Mouse (Mus musculus) liver, embryonic 12.5 days (tissue): ENCODE data around the gene Man2a2. TPM values are rescaled to one million over a fixed set of nuclear protein-coding genes. Genes with fewer than 3 reads are reported as not detected.
"Not testable (repeated sequence)": the region's sequence is repeated elsewhere in the genome, so short reads cannot be mapped to it uniquely, and the experiment has no call there.

Source experiments
- ATAC-seq: fragments of 200-750 bp; cut with Nextera tagmentation; 2 replicates; pipeline ENCODE4 v1.8.0; 2017; ENCODE audit warnings: moderate number of reproducible peaks, mild to moderate bottlenecking, moderate library complexity
- H3K27ac ChIP-seq: fragments of 300-500 bp; sonication (generic); 2 replicates; pipeline ENCODE4 v1.5.1; 2016; ENCODE audit warnings: mild to moderate bottlenecking
- H3K27me3 ChIP-seq: fragments of 300-500 bp; sonication (generic); replicated peaks from 2 replicates; pipeline ENCODE4 v1.6.1; 2016; ENCODE audit warnings: mild to moderate bottlenecking, moderate library complexity
- H3K36me3 ChIP-seq: fragments of 300-500 bp; sonication (generic); 2 replicates; pipeline ENCODE4 v1.6.1; 2016; ENCODE audit warnings: mild to moderate bottlenecking, moderate library complexity
- H3K4me1 ChIP-seq: fragments of 300-500 bp; sonication (generic); 2 replicates; pipeline ENCODE4 v1.6.1; 2016
- H3K4me2 ChIP-seq: fragments of 300-500 bp; sonication (generic); 2 replicates; pipeline ENCODE4 v1.6.1; 2016; ENCODE audit warnings: mild to moderate bottlenecking, moderate library complexity
- H3K4me3 ChIP-seq: fragments of 300-500 bp; sonication (generic); 2 replicates; pipeline ENCODE4 v1.5.1; 2016; ENCODE audit warnings: mild to moderate bottlenecking, moderate library complexity
- H3K9ac ChIP-seq: fragments of 300-500 bp; sonication (generic); 2 replicates; pipeline ENCODE4 v1.6.1; 2016; ENCODE audit warnings: mild to moderate bottlenecking, moderate library complexity
- H3K9me3 ChIP-seq: fragments of 300-500 bp; sonication (generic); replicated peaks from 2 replicates; pipeline ENCODE4 v1.6.1; 2016; ENCODE audit warnings: mild to moderate bottlenecking, moderate library complexity
- WGBS: fragments of 180-500 bp; shearing (Covaris S2); methylation state at CpG from one replicate; pipeline ENCODE4 v1.1.7; 2016; ENCODE audit not compliant: insufficient replicate concordance; 5-methylcytosine and 5-hydroxymethylcytosine counted together
- polyA plus RNA-seq: library from polyadenylated mRNA; unstranded; fragments of >200 nt; fragmentation: Nextera tagmentation; extraction: Ambion mirVana; gene quantifications from 2 replicates; pipeline ENCODE4 v1.2.1, GENCODE M21; 2016

Gene Man2a2
- polyA plus RNA-seq, 1 experiment from 2014 or later, result 6.5 TPM

GRCm38 (mm10) chr7:80342858-80343257 lies 28.3 kb downstream of the Man2a2 start, which contains the start of gene Hddc3:
Hddc3 (plus strand) TSS chr7:80343104.
- ATAC-seq, result peak; percentile 14; the same call in 1 of the 2 replicates
- H3K4me1 ChIP-seq, result peaks cover 55% of the 10 kb centered on the region
- H3K27ac ChIP-seq, result peak within 1 kb of the TSS; percentile 70

GRCm38 (mm10) chr7:80341793-80342192 lies 29.4 kb downstream of the Man2a2 start:
- H3K27me3 ChIP-seq, result no peaks in the 10 kb centered on the region
- peaks cover 17% of the 10 kb centered on the region for H3K36me3 ChIP-seq
- H3K9me3 ChIP-seq, result no peaks in the 10 kb centered on the region
- H3K4me3 ChIP-seq, result no peak overlapping the region
- 67% methylated on average over 7 of the region's 7 CpGs for WGBS
- 0 out of 2 replicates have a peak overlapping the region, but pooled peaks have one; percentile 13 for H3K9ac ChIP-seq
- no peak for ATAC-seq
- no peak overlapping the region for H3K4me2 ChIP-seq
- H3K27ac ChIP-seq, result no peak overlapping the region
- H3K4me1 ChIP-seq, result peaks cover 47% of the 10 kb centered on the region

More at GRCm38 (mm10) chr7:80342858-80343257, 28.3 kb downstream of the Man2a2 start, which contains the start of gene Hddc3:
- no peaks in the 10 kb centered on the region for H3K27me3 ChIP-seq
- no peaks in the 10 kb centered on the region for H3K9me3 ChIP-seq
- H3K9ac ChIP-seq, result peak within 1 kb of the TSS; percentile 76
- H3K4me3 ChIP-seq, result peak within 1 kb of the TSS; percentile 66
- 1% methylated on average over 25 of the region's 25 CpGs for WGBS
- H3K4me2 ChIP-seq, result peak within 1 kb of the TSS; percentile 73
- H3K36me3 ChIP-seq, result peaks cover 9% of the 10 kb centered on the region

GRCm38 (mm10) chr7:80340793-80341192 lies 30.4 kb downstream of the Man2a2 start, which contains the start of gene Unc45a:
Unc45a (minus strand) TSS chr7:80341005.
- peaks cover 41% of the 10 kb centered on the region for H3K4me1 ChIP-seq
- no peaks in the 10 kb centered on the region for H3K9me3 ChIP-seq
- no peaks in the 10 kb centered on the region for H3K27me3 ChIP-seq
- peak; percentile 52 for ATAC-seq
- peaks cover 27% of the 10 kb centered on the region for H3K36me3 ChIP-seq
- peak within 1 kb of the TSS; percentile 78 for H3K9ac ChIP-seq
- peak within 1 kb of the TSS; percentile 89 for H3K4me2 ChIP-seq
- WGBS, result 4% methylated on average over 11 of the region's 11 CpGs
- peak within 1 kb of the TSS; percentile 69 for H3K4me3 ChIP-seq
- H3K27ac ChIP-seq, result peak within 1 kb of the TSS; percentile 87

GRCm38 (mm10) chr7:80339793-80340628 lies 31.2 kb downstream of the Man2a2 start:
- Histone ChIP-seq H3K4me1 (peaks cover 41% of the 10 kb centered on the region), H3K27me3 (no peaks in the 10 kb centered on the region), H3K4me2 (peak overlapping the region; percentile 89), H3K27ac (peak overlapping the region; percentile 87), H3K36me3 (peaks cover 32% of the 10 kb centered on the region), H3K9ac (peak overlapping the region; percentile 78), H3K4me3 (peak overlapping the region; percentile 69), H3K9me3 (no peaks in the 10 kb centered on the region)
- peak; percentile 98 for ATAC-seq
- under 1% methylated on average over 45 of the region's 45 CpGs for WGBS

GRCm38 (mm10) chr7:80339371-80339770 lies 31.8 kb downstream of the Man2a2 start:
- H3K9me3 ChIP-seq, result no peaks in the 10 kb centered on the region
- H3K36me3 ChIP-seq, result peaks cover 38% of the 10 kb centered on the region
- H3K27me3 ChIP-seq, result no peaks in the 10 kb centered on the region
- peaks cover 41% of the 10 kb centered on the region for H3K4me1 ChIP-seq
- ATAC-seq, result no peak
- WGBS, result 11% methylated on average over 17 of the region's 17 CpGs
- peak overlapping the region; percentile 89 for H3K4me2 ChIP-seq
- peak overlapping the region; percentile 78 for H3K9ac ChIP-seq
- H3K4me3 ChIP-seq, result peak overlapping the region; percentile 69
- H3K27ac ChIP-seq, result peak overlapping the region; percentile 75; the same call in 1 of the 2 replicates

- 75% methylated on average over 3 of the region's 3 CpGs for WGBS
Observed at GRCm38 (mm10) chr7:80336932-80337331, 34.2 kb downstream of the Man2a2 start.

GRCm38 (mm10) chr7:80334848-80335247 lies 36.3 kb downstream of the Man2a2 start:
- Histone ChIP-seq H3K4me3 (no peak overlapping the region), H3K4me2 (no peak overlapping the region), H3K36me3 (peaks cover 82% of the 10 kb centered on the region), H3K9me3 (no peaks in the 10 kb centered on the region), H3K9ac (no peak overlapping the region), H3K27me3 (no peaks in the 10 kb centered on the region), H3K27ac (no peak overlapping the region), H3K4me1 (peaks cover 9% of the 10 kb centered on the region)
- WGBS, result 75% methylated on average over 4 of the region's 4 CpGs
- ATAC-seq, result no peak

More at GRCm38 (mm10) chr7:80336932-80337331, 34.2 kb downstream of the Man2a2 start:
- no peak overlapping the region for H3K9ac ChIP-seq
- no peak overlapping the region for H3K4me3 ChIP-seq
- H3K36me3 ChIP-seq, result peaks cover 61% of the 10 kb centered on the region
- no peaks in the 10 kb centered on the region for H3K27me3 ChIP-seq
- H3K4me2 ChIP-seq, result no peak overlapping the region
- no peak overlapping the region for H3K27ac ChIP-seq
- no peak for ATAC-seq
- H3K4me1 ChIP-seq, result peaks cover 24% of the 10 kb centered on the region
- no peaks in the 10 kb centered on the region for H3K9me3 ChIP-seq

GRCm38 (mm10) chr7:80331433-80331832 lies 39.7 kb downstream of the Man2a2 start:
- H3K36me3 ChIP-seq, result peaks cover 99% of the 10 kb centered on the region
- WGBS, result 91% methylated on average over 19 of the region's 19 CpGs
- no peak overlapping the region for H3K4me2 ChIP-seq
- no peak for ATAC-seq
- no peaks in the 10 kb centered on the region for H3K27me3 ChIP-seq
- H3K4me3 ChIP-seq, result no peak overlapping the region
- no peaks in the 10 kb centered on the region for H3K4me1 ChIP-seq
- H3K27ac ChIP-seq, result no peak overlapping the region
- H3K9me3 ChIP-seq, result no peaks in the 10 kb centered on the region
- no peak overlapping the region for H3K9ac ChIP-seq

GRCm38 (mm10) chr7:80330278-80330677 lies 40.9 kb downstream of the Man2a2 start:
- no peaks in the 10 kb centered on the region for H3K9me3 ChIP-seq
- no peak overlapping the region for H3K27ac ChIP-seq
- H3K9ac ChIP-seq, result no peak overlapping the region
- peaks cover 99% of the 10 kb centered on the region for H3K36me3 ChIP-seq
- no peak for ATAC-seq
- H3K4me1 ChIP-seq, result peaks cover 2% of the 10 kb centered on the region
- H3K4me3 ChIP-seq, result no peak overlapping the region
- no peaks in the 10 kb centered on the region for H3K27me3 ChIP-seq
- 83% methylated on average over 8 of the region's 8 CpGs for WGBS
- no peak overlapping the region for H3K4me2 ChIP-seq

GRCm38 (mm10) chr7:80326076-80326475 lies 45.1 kb downstream of the Man2a2 start:
- no peak for ATAC-seq
- Histone ChIP-seq H3K4me3 (no peak overlapping the region), H3K4me1 (peaks cover 25% of the 10 kb centered on the region), H3K27ac (no peak overlapping the region), H3K36me3 (peaks cover 62% of the 10 kb centered on the region), H3K27me3 (no peaks in the 10 kb centered on the region), H3K4me2 (no peak overlapping the region), H3K9ac (no peak overlapping the region), H3K9me3 (no peaks in the 10 kb centered on the region)
- WGBS, result 90% methylated on average over 19 of the region's 19 CpGs

- peak overlapping the region; percentile 87; the same call in 1 of the 2 replicates for H3K4me2 ChIP-seq
- 0 out of 2 replicates have a peak overlapping the region, but pooled peaks have one; percentile 8 for H3K9ac ChIP-seq
Observed at GRCm38 (mm10) chr7:80325292-80325868, 45.8 kb downstream of the Man2a2 start.

GRCm38 (mm10) chr7:80324816-80325119 lies 46.4 kb downstream of the Man2a2 start:
- not testable (repeated sequence) for ATAC-seq, H3K9me3 ChIP-seq, H3K27me3 ChIP-seq
- H3K4me2 ChIP-seq, result peak overlapping the region; percentile 87
- peak overlapping the region; percentile 69; the same call in 1 of the 2 replicates for H3K4me3 ChIP-seq
- H3K9ac ChIP-seq, result 0 out of 2 replicates have a peak overlapping the region, but pooled peaks have one; percentile 8
- H3K27ac ChIP-seq, result peak overlapping the region; percentile 74
- peaks cover 62% of the 10 kb centered on the region for H3K36me3 ChIP-seq
- 36% methylated on average over 5 of the region's 5 CpGs for WGBS
- H3K4me1 ChIP-seq, result peaks cover 25% of the 10 kb centered on the region

More at GRCm38 (mm10) chr7:80325292-80325868, 45.8 kb downstream of the Man2a2 start:
- no peaks in the 10 kb centered on the region for H3K9me3 ChIP-seq
- ATAC-seq, result no peak
- peaks cover 25% of the 10 kb centered on the region for H3K4me1 ChIP-seq
- H3K36me3 ChIP-seq, result peaks cover 62% of the 10 kb centered on the region
- peak overlapping the region; percentile 18 for H3K27ac ChIP-seq
- H3K4me3 ChIP-seq, result no peak overlapping the region
- H3K27me3 ChIP-seq, result no peaks in the 10 kb centered on the region
- 89% methylated on average over 16 of the region's 16 CpGs for WGBS
